Mouse (Mus musculus) liver, adult 2 months (tissue): Measurements from ENCODE around the gene Ccdc146. TPM values are rescaled to one million over a fixed set of nuclear protein-coding genes. Genes with fewer than 3 reads are reported as not detected.
A peak's percentile ranks its signal among the peaks of the same experiment; 100 is the strongest.

Source experiments
- DNase-seq: peaks from one replicate; pipeline ENCODE4 v3.0.0-alpha.2; 2011; ENCODE audit warnings: low read depth, low spot score; ENCODE audit errors: extremely low read depth
- H3K27ac ChIP-seq: fragments of 200-500 bp; replicated peaks from 2 replicates; pipeline ENCODE4 v1.5.1; 2012; ENCODE audit warnings: low read depth, mild to moderate bottlenecking, control low read depth, inconsistent platforms, low read length; ENCODE audit not compliant: insufficient read depth
- H3K27me3 ChIP-seq: fragments of 200-500 bp; 2 replicates; pipeline ENCODE4 v1.6.1; 2012; ENCODE audit warnings: mild to moderate bottlenecking, moderate library complexity, low read length, inconsistent platforms; ENCODE audit not compliant: control insufficient read depth, insufficient read depth
- H3K36me3 ChIP-seq: fragments of 200-500 bp; 2 replicates; pipeline ENCODE4 v1.6.1; 2012; ENCODE audit warnings: low read length, inconsistent platforms; ENCODE audit not compliant: control insufficient read depth, insufficient read depth
- H3K4me1 ChIP-seq: fragments of 200-500 bp; 2 replicates; pipeline ENCODE4 v1.6.1; 2011; ENCODE audit warnings: low read length; ENCODE audit not compliant: control insufficient read depth, insufficient read depth
- H3K4me3 ChIP-seq: fragments of 200-500 bp; 2 replicates; pipeline ENCODE4 v1.5.1; 2011; ENCODE audit warnings: low read depth, mild to moderate bottlenecking, control low read depth, low read length, moderate library complexity; ENCODE audit not compliant: insufficient read depth
- H3K79me2 ChIP-seq: fragments of 200-500 bp; 2 replicates; pipeline ENCODE4 v1.6.1; 2012; ENCODE audit warnings: inconsistent platforms, mild to moderate bottlenecking, low read length, moderate library complexity; ENCODE audit not compliant: control insufficient read depth, insufficient read depth
- H3K9ac ChIP-seq: fragments of 200-500 bp; 2 replicates; pipeline ENCODE4 v1.6.1; 2012; ENCODE audit warnings: low read depth, mild to moderate bottlenecking, control low read depth, inconsistent platforms, low read length
- CTCF ChIP-seq: fragments of 200-500 bp; IDR thresholded peaks from 2 replicates; pipeline ENCODE4 v1.5.1; 2011; ENCODE audit warnings: low read depth, low read length, control low read depth
- POLR2A ChIP-seq: fragments of 200-500 bp; IDR thresholded peaks from 2 replicates; pipeline ENCODE4 v1.6.1; 2011; ENCODE audit warnings: low read length, control low read depth; ENCODE audit not compliant: insufficient read depth; ENCODE audit errors: extremely low read depth
- WGBS: fragments of 180-500 bp; shearing (Covaris S2); methylation state at CpG from one replicate; pipeline ENCODE4 v1.1.7; 2018; 5-methylcytosine and 5-hydroxymethylcytosine counted together
- polyA plus RNA-seq: library from polyadenylated mRNA; depleted of rRNA; stranded (reverse); fragments of >200 nt; gene quantifications from 2 replicates; pipeline ENCODE4 v1.2.3, GENCODE M21; 2012
- total RNA-seq: library from RNA; depleted of rRNA; stranded (reverse); fragments of >200 nt; gene quantifications from 2 replicates; pipeline ENCODE4 v1.2.3, GENCODE M21; 2014

Gene Ccdc146
- total and polyA plus RNA-seq, 2 experiments, result not detected

DNA sequence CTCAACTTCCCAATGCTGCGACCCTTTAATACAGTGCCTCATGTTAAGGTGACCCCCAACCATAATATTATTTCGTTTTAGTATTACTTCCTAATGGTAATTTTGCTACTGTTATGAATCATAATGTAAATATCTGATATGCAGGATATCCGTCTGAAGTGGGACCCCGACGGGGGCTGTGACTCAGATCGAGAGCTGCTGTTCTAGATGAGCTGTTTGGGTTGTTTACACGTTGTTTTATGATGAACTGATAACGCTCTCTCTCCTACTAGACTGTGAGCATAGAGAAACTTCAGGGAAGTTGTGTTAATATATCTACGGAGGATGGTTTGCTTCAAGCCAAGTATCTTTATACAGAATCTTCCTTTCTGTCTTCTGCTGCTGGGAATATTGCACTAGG, 14.0 kb upstream of the Ccdc146 start:
- Histone ChIP-seq H3K79me2 (no peaks in the 10 kb centered on the region; the same call in 1 of the 2 replicates), H3K4me1 (no peaks in the 10 kb centered on the region), H3K4me3 (no peak overlapping the region), H3K27me3 (no peaks in the 10 kb centered on the region), H3K9ac (no peak overlapping the region), H3K36me3 (peaks cover 5% of the 10 kb centered on the region; the same call in 1 of the 2 replicates), H3K27ac (no peak overlapping the region)
- TF ChIP-seq CTCF (no peak), POLR2A (no peak)
- no peak for DNase-seq
- 91% methylated on average over 9 of the region's 9 CpGs for WGBS

- Histone ChIP-seq H3K27ac (no peak overlapping the region), H3K9ac (no peak overlapping the region), H3K27me3 (no peaks in the 10 kb centered on the region), H3K36me3 (peaks cover 5% of the 10 kb centered on the region; the same call in 1 of the 2 replicates), H3K4me1 (no peaks in the 10 kb centered on the region), H3K4me3 (no peak overlapping the region), H3K79me2 (no peaks in the 10 kb centered on the region; the same call in 1 of the 2 replicates)
- TF ChIP-seq POLR2A (no peak), CTCF (no peak)
- DNase-seq, result no peak
- 93% methylated on average over 8 of the region's 8 CpGs for WGBS
Measured at GRCm38 (mm10) chr5:21436471-21436975, 12.0 kb upstream of the Ccdc146 start.

DNA sequence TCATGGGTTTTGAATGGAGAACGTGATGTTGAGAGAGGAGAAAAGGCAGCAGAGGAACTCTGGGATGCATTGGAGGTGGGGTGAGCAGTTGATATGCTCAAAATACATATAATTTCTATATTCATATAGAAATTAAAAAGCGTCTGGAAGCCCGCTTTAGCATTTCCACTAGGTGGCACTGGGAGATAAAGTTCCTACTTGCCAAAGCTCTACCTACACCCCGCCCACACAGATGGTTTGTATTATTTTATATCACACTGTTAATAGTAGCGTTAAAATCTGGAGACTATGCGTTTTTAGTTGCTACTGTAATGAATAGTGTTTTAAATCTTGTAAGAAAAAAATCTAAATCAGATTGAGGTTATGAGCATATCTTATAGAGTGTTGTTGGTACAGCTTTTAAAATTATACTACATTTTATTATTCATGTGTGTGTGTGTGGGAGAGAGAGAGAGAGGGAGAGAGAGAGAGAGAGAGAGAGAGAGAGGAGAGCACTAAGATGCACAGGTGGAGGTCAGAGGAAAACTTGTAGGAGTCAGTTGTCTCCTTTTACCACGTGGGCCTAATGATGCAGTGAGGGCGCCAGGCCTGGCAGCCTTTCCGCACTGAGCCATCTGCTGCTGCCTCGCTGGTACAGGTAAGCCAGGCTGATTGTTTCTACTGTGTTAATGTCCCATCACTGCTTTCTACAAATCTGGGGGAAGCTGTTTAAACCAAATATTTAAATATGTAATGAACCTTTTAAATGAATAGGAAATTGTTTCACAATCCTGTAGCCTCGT, 9.9 kb upstream of the Ccdc146 start:
- Histone ChIP-seq H3K4me1 (no peaks in the 10 kb centered on the region), H3K36me3 (peaks cover 7% of the 10 kb centered on the region; the same call in 1 of the 2 replicates), H3K27ac (no peak overlapping the region), H3K27me3 (no peaks in the 10 kb centered on the region), H3K4me3 (no peak overlapping the region), H3K9ac (no peak overlapping the region), H3K79me2 (no peaks in the 10 kb centered on the region; the same call in 1 of the 2 replicates)
- TF ChIP-seq POLR2A, result no peak
- no peak for TF ChIP-seq CTCF
- no peak for DNase-seq
- 83% methylated on average over 11 of the region's 11 CpGs for WGBS

DNA sequence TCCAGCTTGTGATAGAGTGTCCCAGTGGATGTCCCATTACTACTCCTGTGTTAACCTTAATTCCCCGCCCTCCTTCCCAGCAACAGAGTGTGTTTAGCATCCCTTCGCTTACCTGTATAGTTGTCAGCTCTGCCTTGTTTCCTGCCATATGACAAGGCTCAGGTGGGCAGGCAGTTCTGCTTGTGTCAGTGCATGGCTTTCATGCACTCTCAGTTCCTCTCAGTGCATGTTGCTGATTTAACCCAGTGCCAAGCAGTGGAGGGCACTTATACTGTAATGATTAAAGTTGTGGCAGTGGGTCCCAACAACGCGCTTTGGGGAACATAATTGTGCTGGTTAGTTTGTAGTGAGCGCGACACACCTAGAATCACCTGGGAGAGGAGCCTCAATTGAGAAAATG, 2.2 kb upstream of the Ccdc146 start:
- Histone ChIP-seq H3K4me3 (no peak overlapping the region), H3K79me2 (peaks cover 3% of the 10 kb centered on the region; the same call in 1 of the 2 replicates), H3K27me3 (no peaks in the 10 kb centered on the region), H3K27ac (no peak overlapping the region), H3K9ac (no peak overlapping the region), H3K36me3 (peaks cover 2% of the 10 kb centered on the region; the same call in 1 of the 2 replicates), H3K4me1 (0 out of 2 replicates have a peak, but pooled peaks cover 3% of the 10 kb centered on the region)
- 98% methylated on average over 6 of the region's 6 CpGs for WGBS
- TF ChIP-seq CTCF, result no peak
- no peak for TF ChIP-seq POLR2A
- DNase-seq, result no peak

DNA sequence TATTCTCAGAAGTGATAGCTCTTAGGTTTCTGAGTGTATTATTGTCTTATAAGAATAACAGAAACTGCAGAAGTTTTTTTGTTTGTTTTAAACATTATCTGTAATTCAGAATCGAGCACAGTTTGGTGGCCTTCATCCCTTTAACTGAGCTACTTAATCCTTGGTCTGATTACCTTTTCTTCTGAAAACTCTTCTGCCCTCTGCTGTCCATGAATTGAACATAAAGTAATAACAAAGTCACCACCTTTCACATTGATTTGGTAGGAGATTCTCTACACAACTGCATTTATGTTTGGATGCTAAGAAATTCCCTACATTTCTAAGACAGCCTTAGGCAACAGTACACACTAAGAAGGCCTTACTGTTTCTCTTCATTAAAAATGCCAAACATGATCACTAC, 3.9 kb downstream of the Ccdc146 start:
- peak; percentile 28 for DNase-seq
- TF ChIP-seq POLR2A (no peak), CTCF (peak; percentile 26)
- Histone ChIP-seq H3K27me3 (no peaks in the 10 kb centered on the region), H3K4me3 (no peak overlapping the region), H3K27ac (no peak overlapping the region), H3K4me1 (0 out of 2 replicates have a peak, but pooled peaks cover 1% of the 10 kb centered on the region), H3K9ac (no peak overlapping the region), H3K79me2 (no peaks in the 10 kb centered on the region), H3K36me3 (no peaks in the 10 kb centered on the region)
- WGBS, result 5% methylated on average over 1 of the region's 1 CpGs

DNA sequence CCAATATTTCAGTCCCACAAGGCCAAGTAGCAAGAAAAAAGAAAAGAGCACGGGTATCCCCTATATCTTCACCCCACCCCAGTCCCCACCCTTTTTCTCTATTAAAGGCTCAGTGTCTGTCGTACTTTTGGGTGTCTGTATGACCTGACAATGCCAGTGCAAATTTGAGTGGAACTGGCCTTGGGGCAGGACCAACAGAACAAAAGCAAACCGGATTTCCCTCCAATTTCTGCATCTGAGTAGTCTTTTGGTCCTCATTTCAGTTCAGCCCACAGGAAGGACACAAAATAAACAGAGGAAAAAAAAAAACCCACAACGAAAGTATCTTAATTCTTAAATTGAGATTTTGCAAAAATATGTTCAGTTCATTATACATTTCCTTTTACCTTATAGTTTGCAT, 5.9 kb downstream of the Ccdc146 start:
- no peaks in the 10 kb centered on the region for H3K36me3 ChIP-seq
- no peak overlapping the region for H3K27ac ChIP-seq
- no peak overlapping the region for H3K4me3 ChIP-seq
- no peak overlapping the region for H3K9ac ChIP-seq
- H3K27me3 ChIP-seq, result no peaks in the 10 kb centered on the region
- no peak for DNase-seq
- H3K79me2 ChIP-seq, result no peaks in the 10 kb centered on the region
- H3K4me1 ChIP-seq, result no peaks in the 10 kb centered on the region
- 66% methylated on average over 4 of the region's 4 CpGs for WGBS
- TF ChIP-seq CTCF, result no peak
- no peak for TF ChIP-seq POLR2A
